ENCODE assay signal across 7 mouse cellular contexts in the genomic region with DNA sequence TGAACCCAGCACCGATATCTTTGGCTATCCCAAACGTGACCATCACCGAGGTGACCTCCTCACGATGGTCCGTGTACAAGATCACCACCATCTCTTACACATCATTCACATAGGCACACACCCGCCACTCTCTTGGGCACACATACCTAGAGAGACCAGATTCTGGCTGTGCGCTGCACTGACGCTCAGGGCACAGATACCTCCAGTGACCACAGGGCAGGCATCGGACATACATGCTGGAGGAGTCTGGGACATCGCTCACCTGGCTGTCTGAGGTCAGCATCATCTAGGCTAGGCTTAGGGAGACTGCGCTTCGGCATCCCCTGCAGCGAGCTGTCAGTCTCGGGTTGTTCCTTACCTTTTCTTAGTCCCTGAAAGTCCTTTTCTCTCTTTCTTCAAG. TPM values are rescaled to one million over a fixed set of nuclear protein-coding genes. Genes with fewer than 3 reads are reported as not detected.
A peak's percentile ranks its signal among the peaks of the same experiment; 100 is the strongest.
DNase-seq lines count a peak whose midpoint lies in the region; ATAC-seq and TF ChIP-seq lines count a peak whose summit lies in the region.

No protein-coding gene starts in this region.

- ATAC-seq in embryonic facial prominence, embryonic 14.5 days (ENCODE audit: low read depth): peak; percentile 6; the same call in 1 of the 2 replicates
- ATAC-seq in intestine, embryonic 14.5 days (replicated peaks; ENCODE audit: low FRiP score, low TSS enrichment, low read depth): peak; percentile 16
- ATAC-seq in neural tube, embryonic 14.5 days (ENCODE audit: low read depth): peak; percentile 13
- no peak for ATAC-seq in erythroblast, adult 5-6 weeks (replicated peaks; ENCODE audit: low FRiP score, poor library complexity, severe bottlenecking)

- H3K27ac ChIP-seq in left cerebral cortex, adult 2 months: peak overlapping the region; percentile 64
- no peak overlapping the region for H3K27ac ChIP-seq in embryonic facial prominence, embryonic 14.5 days (replicated peaks; ENCODE audit: low read depth, low read length)
- no peak overlapping the region for H3K27ac ChIP-seq in intestine, embryonic 14.5 days (ENCODE audit: low read depth)
- H3K27ac ChIP-seq in neural tube, embryonic 14.5 days (ENCODE audit: low read depth, low read length): no peak overlapping the region

- peak overlapping the region; percentile 64 for H3K4me3 ChIP-seq in left cerebral cortex, adult 2 months
- H3K4me3 ChIP-seq in embryonic facial prominence, embryonic 14.5 days (ENCODE audit: low read depth, low read length): peak overlapping the region; percentile 74
- H3K4me3 ChIP-seq in intestine, embryonic 14.5 days (ENCODE audit: low read depth, low read length): peak overlapping the region; percentile 63; the same call in 1 of the 2 replicates
- peak overlapping the region; percentile 52; the same call in 1 of the 2 replicates for H3K4me3 ChIP-seq in neural tube, embryonic 14.5 days (ENCODE audit: low read depth, low read length)

- no peaks in the 10 kb centered on the region for H3K36me3 ChIP-seq in embryonic facial prominence, embryonic 14.5 days (ENCODE audit: control insufficient read depth, insufficient read depth, low read length)
- H3K36me3 ChIP-seq in intestine, embryonic 14.5 days (ENCODE audit: control insufficient read depth, insufficient read depth, low read length): no peaks in the 10 kb centered on the region
- no peaks in the 10 kb centered on the region for H3K36me3 ChIP-seq in neural tube, embryonic 14.5 days (ENCODE audit: control insufficient read depth, insufficient read depth, low read length)

- H3K27me3 ChIP-seq in embryonic facial prominence, embryonic 14.5 days (replicated peaks; ENCODE audit: control insufficient read depth, insufficient read depth, low read length): no peaks in the 10 kb centered on the region
- H3K27me3 ChIP-seq in intestine, embryonic 14.5 days (replicated peaks; ENCODE audit: control insufficient read depth, insufficient read depth, low read length): no peaks in the 10 kb centered on the region
- no peaks in the 10 kb centered on the region for H3K27me3 ChIP-seq in neural tube, embryonic 14.5 days (ENCODE audit: control insufficient read depth, insufficient read depth, low read length)

- no peaks in the 10 kb centered on the region for H3K9me3 ChIP-seq in embryonic facial prominence, embryonic 14.5 days (ENCODE audit: control insufficient read depth, low read length)
- H3K9me3 ChIP-seq in intestine, embryonic 14.5 days (ENCODE audit: control insufficient read depth, low read length): no peaks in the 10 kb centered on the region
- H3K9me3 ChIP-seq in neural tube, embryonic 14.5 days (ENCODE audit: control insufficient read depth, low read length): no peaks in the 10 kb centered on the region

- no peak for TF ChIP-seq CTCF in left cerebral cortex, adult 2 months (IDR thresholded peaks at IDR 0.05)

- peaks cover 25% of the 10 kb centered on the region for H3K4me1 ChIP-seq in embryonic facial prominence, embryonic 14.5 days (ENCODE audit: control insufficient read depth, insufficient read depth, low read length)
- peaks cover 6% of the 10 kb centered on the region; the same call in 1 of the 2 replicates for H3K4me1 ChIP-seq in intestine, embryonic 14.5 days (replicated peaks; ENCODE audit: control insufficient read depth, insufficient read depth, low read length)
- H3K4me1 ChIP-seq in neural tube, embryonic 14.5 days (ENCODE audit: control insufficient read depth, insufficient read depth, low read length): peaks cover 45% of the 10 kb centered on the region

- no peak for DNase-seq in left cerebral cortex, adult 2 months (ENCODE audit: extremely low spot score in 1 of 2, low spot score in 2 of 2)
- DNase-seq in left cerebral cortex, adult 18-20 months (ENCODE audit: low spot score in 2 of 2): no peak
- no peak for DNase-seq in embryonic facial prominence, embryonic 14.5 days (ENCODE audit: low spot score)
- DNase-seq in intestine, embryonic 14.5 days (ENCODE audit: low spot score): no peak
- no peak for DNase-seq in T-cell, adult 2 months (ENCODE audit: low spot score)

- intact Hi-C loops in left cerebral cortex, adult 2 months (cut with DNase I): loop anchor here (1.0 to 5.0 kb wide), 4 partner anchors 98 to 229 kb away; a partner anchor contains a TSS

- H3K4me2 ChIP-seq in embryonic facial prominence, embryonic 14.5 days (ENCODE audit: low read depth, low read length): peak overlapping the region; percentile 93
- peak overlapping the region; percentile 85 for H3K4me2 ChIP-seq in intestine, embryonic 14.5 days (ENCODE audit: low read length)
- H3K4me2 ChIP-seq in neural tube, embryonic 14.5 days (ENCODE audit: low read depth, low read length): peak overlapping the region; percentile 86

- H3K9ac ChIP-seq in embryonic facial prominence, embryonic 14.5 days (ENCODE audit: low read depth, low read length): no peak overlapping the region; the same call in 1 of the 2 replicates
- no peak overlapping the region for H3K9ac ChIP-seq in intestine, embryonic 14.5 days (ENCODE audit: low read length)
- H3K9ac ChIP-seq in neural tube, embryonic 14.5 days (replicated peaks; ENCODE audit: low read depth, low read length): no peak overlapping the region

- WGBS in embryonic facial prominence, embryonic 14.5 days: 8% methylated on average over 14 of the region's 14 CpGs
- WGBS in intestine, embryonic 14.5 days: 9% methylated on average over 14 of the region's 14 CpGs
- WGBS in neural tube, embryonic 14.5 days: 8% methylated on average over 14 of the region's 14 CpGs

RNA-seq across cellular contexts. Expression of a gene that starts 0.7 kb away (rescaled TPM):
- total RNA-seq in left cerebral cortex, adult 2 months (2021): 10 to 100 TPM; 94.4 to 98.9 TPM
- total RNA-seq in left cerebral cortex, adult 18-20 months (2021): 100 to 1,000 TPM in 1 of 2 experiments, 10 to 100 TPM in 1; 94.0 to 110 TPM
- 17.0 and 17.7 TPM in 2 replicates for polyA plus RNA-seq in embryonic facial prominence, embryonic 14.5 days (2014; fragmentation: Nextera tagmentation; extraction: Ambion mirVana)
- polyA plus RNA-seq in intestine, embryonic 14.5 days (2014; fragmentation: Nextera tagmentation; extraction: Ambion mirVana): 6.0 and 7.9 TPM in 2 replicates
- polyA plus RNA-seq in neural tube, embryonic 14.5 days (2014; fragmentation: Nextera tagmentation; extraction: Ambion mirVana): 4.9 and 9.9 TPM in 2 replicates
- total RNA-seq in erythroblast, adult 5-6 weeks (2015; ENCODE audit: low replicate concordance): not detected in 2 replicates
- total RNA-seq in erythroblast, adult 5-6 weeks (2017; ENCODE audit: low replicate concordance): not detected in 2 replicates

Comparison
In these comparisons a context has a peak if more than half of its experiments do, and no peak if none do; other contexts are left out.
1. RNA of a gene that starts 0.7 kb away (total RNA-seq): 94.0 to 110 TPM in left cerebral cortex, adult 18-20 months and 94.4 to 98.9 TPM in left cerebral cortex, adult 2 months; not detected in erythroblast, adult 5-6 weeks; every median in the first group is over 10 times any median in the second.
2. Peak in every context shown above with its lines, with median percentiles within 50 percentile points of each other: H3K4me3 ChIP-seq and H3K4me2 ChIP-seq.